Mouse (Mus musculus) spleen, postnatal 14 days (tissue): ENCODE data around the gene Tnfaip2.
A peak's percentile ranks its signal among the peaks of the same experiment; 100 is the strongest.

Experiments used
- DNase-seq, 2 experiments: peaks; one replicate each; pipeline ENCODE4 v3.0.0; 2021 to 2022; ENCODE audit warnings: low spot score in 2 of 2

Gene Tnfaip2

DNA sequence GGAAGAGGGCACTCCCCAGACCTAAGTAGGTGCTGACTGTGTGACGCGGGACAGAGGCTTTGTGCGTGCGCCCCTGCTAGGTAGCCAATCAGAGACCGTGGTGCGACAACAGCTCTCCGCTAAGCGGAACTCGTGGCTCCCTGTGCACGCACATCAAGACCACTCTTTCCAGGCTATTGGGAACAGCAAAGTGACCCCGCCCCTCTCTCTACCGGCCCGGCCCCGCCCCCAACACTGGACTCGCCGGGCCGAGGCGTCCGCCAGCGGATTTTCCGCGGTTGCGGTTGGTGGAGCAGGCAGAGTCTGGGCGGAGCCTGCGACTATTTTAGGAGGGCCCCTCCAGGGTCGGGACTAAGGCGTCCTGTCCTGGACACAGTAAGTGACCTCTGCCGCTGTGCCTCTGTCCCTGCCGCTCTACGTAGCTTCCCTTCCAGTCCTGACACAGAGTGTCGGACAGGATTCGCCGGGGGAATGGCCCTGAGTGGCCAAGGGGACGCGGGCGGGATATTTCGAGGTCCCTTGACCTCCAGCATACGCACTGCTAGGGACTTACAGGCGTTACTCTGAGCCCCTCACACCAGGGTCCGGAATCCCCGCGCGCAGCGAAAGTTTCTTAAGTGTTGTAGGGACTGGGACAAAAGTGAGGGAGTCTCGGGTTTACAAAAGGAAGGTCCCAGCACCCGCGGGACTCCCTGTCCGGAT is at the start of gene Tnfaip2:
Gene Tnfaip2, plus strand, starts transcription at position 161 of the 702 bp plus-strand sequence.
- peak; percentile 82 to 83 for DNase-seq

DNA sequence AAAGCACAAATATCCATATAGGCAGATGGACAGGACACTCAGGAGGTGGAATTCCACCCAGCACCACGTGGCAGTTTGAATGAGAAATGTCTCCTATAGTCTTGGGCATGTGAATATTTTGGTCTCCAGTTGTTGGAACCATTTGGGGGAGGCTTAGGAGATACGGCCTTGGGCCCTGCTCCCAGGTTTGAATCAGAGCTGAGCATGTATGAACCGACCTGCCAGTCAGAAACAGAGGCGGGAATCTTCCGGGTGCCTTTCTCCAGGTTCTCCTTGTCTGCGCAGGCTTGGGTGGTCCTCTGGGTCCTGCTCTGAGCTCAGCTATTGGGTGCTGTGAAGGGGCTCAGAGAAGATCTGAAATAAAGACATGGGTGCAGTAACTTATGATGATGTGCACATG is 48.3 kb upstream of the Tnfaip2 start:
- no peak for DNase-seq

- no peak for DNase-seq
Measured at GRCm38 (mm10) chr12:111396997-111397396, 45.3 kb upstream of the Tnfaip2 start.

- DNase-seq, result peak in 1 of 2 experiments; percentile 48
Measured at GRCm38 (mm10) chr12:111401454-111402184, 40.6 kb upstream of the Tnfaip2 start.

- no peak for DNase-seq
Measured at GRCm38 (mm10) chr12:111404880-111405279, 37.4 kb upstream of the Tnfaip2 start.

DNA sequence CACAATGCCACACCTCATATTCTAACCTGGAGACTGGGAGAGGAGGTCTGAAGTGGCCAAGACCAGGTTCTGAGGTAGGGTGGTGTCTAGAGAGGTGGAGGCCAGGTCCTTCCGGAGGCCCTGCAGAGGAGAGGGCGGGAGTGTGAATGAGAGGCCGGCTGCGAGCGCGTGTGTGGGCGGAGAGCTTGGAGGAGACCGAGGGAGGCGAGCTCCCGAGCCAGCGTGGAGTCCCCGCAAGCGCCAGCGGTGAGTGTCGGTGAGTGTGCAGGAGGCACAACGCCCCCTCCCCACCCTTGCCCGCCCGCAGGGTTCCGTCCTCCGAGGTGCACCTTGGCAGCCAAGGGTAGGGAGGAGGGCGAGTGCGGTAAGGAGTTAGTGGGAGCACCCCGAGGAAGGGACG is 35.6 kb upstream of the Tnfaip2 start, which contains the start of gene Lbhd2:
Gene Lbhd2, plus strand, starts transcription at position 188 of the 400 bp plus-strand sequence.
- DNase-seq, result no peak

DNA sequence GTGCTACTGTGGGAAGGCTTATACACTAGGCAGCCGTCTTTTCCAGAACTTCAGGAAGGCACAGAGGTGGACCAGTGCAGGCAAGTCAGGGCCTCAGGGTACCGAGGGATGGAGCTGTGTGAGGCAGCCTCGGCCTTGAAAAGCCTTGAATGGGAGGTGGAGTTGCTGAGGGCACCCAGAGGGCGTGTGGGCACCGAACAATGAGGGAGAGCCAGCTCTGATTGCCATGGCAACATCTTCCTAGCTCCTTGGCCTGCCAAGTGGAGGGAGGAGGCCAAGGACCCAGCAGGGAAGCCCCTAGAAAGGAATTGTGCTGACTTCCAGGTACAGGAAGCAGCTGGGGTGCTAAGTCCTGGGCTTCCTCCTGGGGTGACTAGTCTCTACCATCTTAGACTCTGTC is 32.7 kb upstream of the Tnfaip2 start:
- DNase-seq, result no peak

DNA sequence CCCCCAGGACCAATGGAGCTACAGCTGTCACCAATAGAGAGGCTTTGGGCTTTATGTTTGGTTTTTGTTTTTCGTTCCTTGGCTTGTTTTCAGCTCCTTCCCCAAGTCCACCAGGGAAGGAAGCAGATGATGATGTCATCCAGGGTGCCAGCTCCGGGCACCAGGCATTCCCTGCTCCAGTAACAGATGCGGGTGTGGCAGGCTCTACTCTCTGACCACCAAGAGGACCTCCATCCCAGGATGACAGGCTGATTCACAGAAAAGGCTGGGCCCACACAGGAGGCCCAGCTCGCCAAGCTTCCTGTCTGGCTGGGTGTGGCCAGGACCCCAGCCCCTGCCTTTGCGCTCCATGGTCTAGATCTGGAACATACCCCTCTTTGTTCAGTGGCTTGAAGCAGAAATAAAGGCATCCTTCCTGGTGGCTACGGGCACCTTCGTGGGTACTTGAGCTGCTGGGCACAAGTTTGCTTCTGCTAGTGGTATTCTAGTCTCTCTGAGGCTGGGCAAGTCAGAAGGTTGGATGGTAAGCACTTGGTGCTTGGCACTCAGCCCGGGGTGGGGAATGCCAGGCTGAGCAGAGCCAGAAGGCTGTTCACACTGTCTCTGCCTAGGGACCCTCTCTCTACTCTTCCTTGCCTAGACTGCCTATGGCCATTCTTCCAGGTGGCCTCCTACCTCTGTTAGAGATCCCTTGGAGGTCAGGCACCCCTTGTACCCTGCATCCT is 30.5 kb upstream of the Tnfaip2 start:
- no peak for DNase-seq

DNA sequence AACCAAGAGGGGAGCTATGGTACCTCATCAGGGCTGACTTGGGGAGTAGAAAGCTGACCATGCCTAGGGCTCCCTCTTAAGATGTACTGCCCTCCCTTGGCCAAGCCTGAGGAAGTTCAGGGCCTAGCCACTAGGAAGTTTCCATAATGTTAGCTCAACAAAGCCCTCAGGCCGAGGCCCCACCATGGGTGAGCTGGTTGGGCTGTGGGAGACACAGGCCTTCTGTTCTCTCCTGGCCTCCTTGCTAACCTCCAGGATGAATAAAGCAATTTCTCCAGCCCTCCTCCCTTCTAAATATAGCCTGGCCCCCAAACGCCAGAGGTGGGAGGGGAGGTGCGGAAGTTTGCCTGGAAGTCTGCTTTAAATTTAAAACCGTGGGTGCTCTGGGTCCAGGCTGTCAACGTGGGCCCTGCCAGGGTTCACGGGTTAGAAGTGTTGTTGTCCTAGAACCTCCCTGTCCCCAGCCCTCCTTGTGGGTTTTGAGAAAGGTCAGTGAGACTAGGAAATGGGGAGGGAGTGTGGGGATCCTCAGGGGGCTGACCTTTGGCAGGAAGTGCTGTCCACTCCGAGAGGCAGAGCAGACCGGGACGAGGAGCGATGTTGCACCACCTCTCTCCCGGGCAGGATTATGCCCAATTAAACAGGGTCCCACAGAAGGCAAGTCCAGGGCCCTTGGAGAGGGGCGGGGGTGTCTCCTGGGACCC is 29.5 kb upstream of the Tnfaip2 start:
- DNase-seq, result no peak

- peak; percentile 59 to 70 for DNase-seq
Measured at GRCm38 (mm10) chr12:111413300-111413699, 29.0 kb upstream of the Tnfaip2 start.

GRCm38 (mm10) chr12:111416921-111417779 is 25.1 kb upstream of the Tnfaip2 start, which contains the start of gene Exoc3l4:
TSS of gene Exoc3l4 (plus strand) at chr12:111417017.
- no peak for DNase-seq

DNA sequence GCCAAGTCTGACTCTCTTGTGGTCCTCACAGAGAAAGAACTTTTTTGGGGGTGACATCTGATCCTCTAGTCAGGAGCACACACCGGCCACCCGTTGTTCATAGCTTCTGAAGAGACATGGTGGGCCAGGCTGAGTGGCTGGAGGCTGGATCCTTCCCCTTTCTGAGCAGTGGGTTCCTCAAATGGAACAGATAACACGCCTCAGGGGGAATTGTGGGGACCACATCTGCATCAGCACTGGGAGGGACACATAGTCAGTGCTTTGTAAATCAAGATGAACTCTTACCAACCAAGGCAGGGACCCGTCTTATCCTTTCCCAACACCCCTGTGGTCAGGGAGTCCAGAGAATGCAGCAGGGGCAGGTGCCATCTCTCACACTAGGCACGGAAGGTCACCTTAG is 22.4 kb upstream of the Tnfaip2 start:
- DNase-seq, result no peak

DNA sequence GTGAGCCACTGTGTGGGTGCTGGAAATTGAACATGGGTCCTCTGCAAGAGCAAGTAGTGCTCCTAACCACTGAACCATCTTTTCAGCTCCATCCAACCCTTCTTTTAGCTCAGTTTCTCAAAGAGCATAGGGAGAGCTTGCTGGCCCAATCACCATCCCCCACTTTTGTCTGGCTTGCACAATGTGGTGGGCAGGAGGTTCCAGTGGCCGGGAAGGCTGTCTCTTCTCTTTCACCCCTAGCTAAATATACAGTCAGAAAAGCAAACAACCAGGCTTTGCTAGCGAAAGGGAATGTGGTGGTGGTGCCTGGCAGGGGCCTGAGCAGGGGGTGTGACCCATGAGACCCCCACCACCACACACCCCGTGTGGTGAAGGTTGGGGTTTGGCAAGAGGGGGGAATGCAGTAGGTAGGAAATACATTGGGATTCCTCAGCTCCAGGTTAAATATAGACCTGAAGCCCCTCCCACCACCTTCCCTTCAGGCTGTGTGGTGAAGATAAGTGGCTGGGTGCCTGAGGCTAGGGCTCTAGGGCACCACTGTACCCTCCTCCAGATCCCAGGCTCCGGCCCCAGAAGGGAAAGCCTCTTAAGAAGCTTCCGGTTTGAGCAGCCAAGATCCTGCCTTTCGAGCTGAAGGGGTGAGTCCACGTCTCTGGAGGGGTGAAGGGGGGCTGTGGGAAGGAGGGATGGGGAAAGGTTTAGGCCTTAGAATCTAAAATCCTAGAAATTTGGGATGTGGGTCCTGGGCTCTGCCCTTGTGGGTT is 21.1 kb upstream of the Tnfaip2 start:
- DNase-seq, result no peak

DNA sequence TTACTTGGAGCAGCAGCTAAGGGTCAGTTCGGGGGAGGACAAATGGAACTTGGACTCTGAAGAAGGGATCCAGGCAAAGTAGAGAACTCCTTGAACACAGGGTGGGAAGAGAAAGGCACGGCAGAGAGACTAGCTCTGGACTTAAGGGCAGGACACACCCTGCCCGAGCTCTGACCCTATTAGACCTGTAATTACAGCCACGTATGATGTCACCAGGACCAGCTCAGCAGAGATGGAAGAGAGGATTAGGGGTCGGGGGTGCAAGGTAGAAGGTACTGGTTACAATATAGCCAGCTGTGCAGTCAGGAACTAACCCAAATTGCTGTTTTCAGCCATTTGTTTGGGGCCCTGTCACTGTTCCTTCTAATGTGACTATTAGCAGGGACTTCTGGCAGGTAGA is 19.4 kb upstream of the Tnfaip2 start:
- DNase-seq, result no peak

- no peak for DNase-seq
Measured at GRCm38 (mm10) chr12:111423570-111424129, 18.6 kb upstream of the Tnfaip2 start.

GRCm38 (mm10) chr12:111424547-111424946 is 17.7 kb upstream of the Tnfaip2 start:
- DNase-seq, result no peak

GRCm38 (mm10) chr12:111425258-111425657 is 17.0 kb upstream of the Tnfaip2 start:
- peak; percentile 63 to 68 for DNase-seq

- DNase-seq, result peak; percentile 84 to 90
Measured at GRCm38 (mm10) chr12:111425789-111426460, 16.3 kb upstream of the Tnfaip2 start.
